10 mouse cellular contexts compared by ENCODE assay signal in the genomic region with DNA sequence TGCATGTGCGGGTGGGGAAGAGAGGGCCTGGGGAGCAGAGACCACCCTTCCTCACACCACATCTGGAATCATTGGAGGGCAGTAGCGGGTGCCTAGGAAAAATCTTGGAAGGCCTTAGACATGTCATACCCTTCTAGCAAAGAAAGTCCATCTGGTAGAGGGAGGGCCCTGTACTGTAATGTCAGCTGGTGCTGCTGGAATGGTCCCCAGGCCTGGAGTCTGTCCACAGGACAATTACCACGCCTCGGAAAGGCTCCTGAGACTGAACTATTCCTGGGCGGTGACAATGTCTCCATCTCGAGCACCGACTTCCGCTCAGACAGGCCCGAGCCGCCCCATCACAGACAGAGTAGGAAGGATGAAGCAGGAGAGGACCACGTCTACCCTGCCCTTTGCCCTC.
DNase-seq lines count a peak whose midpoint lies in the region; ATAC-seq and TF ChIP-seq lines count a peak whose summit lies in the region.
"Had no signal": no experiment of that assay in that cellular context is flagged by ENCODE, and none has a peak within 500 bp of the region (broad histone marks: within the 10 kb centered on the region; RNA-seq: fewer than 3 reads in every experiment).

No protein-coding gene starts in this region.

- H3K4me3 ChIP-seq in lung, postnatal 0 days (ENCODE audit: low read depth, low read length): no peak overlapping the region
- no peak overlapping the region for H3K4me3 ChIP-seq in lung, adult 2 months (replicated peaks; ENCODE audit: extremely low read depth, low read depth, low read length)
- H3K4me3 ChIP-seq in stomach, embryonic 16.5 days (replicated peaks; ENCODE audit: low read length): no peak overlapping the region
- H3K4me3 ChIP-seq: neural tube, embryonic 13.5 days had no signal

- peak; percentile 34; the same call in 1 of the 2 replicates for ATAC-seq in lung, postnatal 0 days
- no peak; the same call in 1 of the 2 replicates for ATAC-seq in stomach, embryonic 16.5 days (ENCODE audit: insufficient read depth, low FRiP score)

- H3K4me1 ChIP-seq in lung, postnatal 0 days (ENCODE audit: insufficient read depth, low read depth, low read length): no peaks in the 10 kb centered on the region
- H3K4me1 ChIP-seq in lung, adult 2 months (ENCODE audit: control insufficient read depth, insufficient read depth, low read length): no peaks in the 10 kb centered on the region
- H3K4me1 ChIP-seq in stomach, embryonic 16.5 days (ENCODE audit: control insufficient read depth, insufficient read depth, low read length): no peaks in the 10 kb centered on the region
- H3K4me1 ChIP-seq: megakaryocyte, embryonic 14.5 days had no signal

- peak; percentile 36 for DNase-seq in adrenal gland, postnatal 10 days
- DNase-seq in adrenal gland, postnatal 36 days: no peak
- no peak for DNase-seq in lung, postnatal 0 days (ENCODE audit: low spot score)
- DNase-seq in lung, adult 2 months: no peak
- peak; percentile 80 for DNase-seq in heart, adult 8-10 months (ENCODE audit: low spot score)
- DNase-seq in frontal cortex, postnatal 25 days (ENCODE audit: low spot score in 2 of 2): no peak
- DNase-seq in spleen, postnatal 14 days (ENCODE audit: low spot score in 2 of 2): no peak

- peaks cover 6% of the 10 kb centered on the region; the same call in 1 of the 2 replicates for H3K36me3 ChIP-seq in lung, postnatal 0 days (ENCODE audit: insufficient read depth, low read length)
- no peaks in the 10 kb centered on the region for H3K36me3 ChIP-seq in stomach, embryonic 16.5 days (ENCODE audit: control insufficient read depth, insufficient read depth, low read length)

- no peak for TF ChIP-seq EP300 in lung, postnatal 0 days (IDR thresholded peaks at IDR 0.05)

- no peak overlapping the region for H3K4me2 ChIP-seq in lung, postnatal 0 days (replicated peaks; ENCODE audit: low read depth, low read length)
- H3K4me2 ChIP-seq in stomach, embryonic 16.5 days (ENCODE audit: low read depth, low read length): no peak overlapping the region
- H3K4me2 ChIP-seq: neural tube, embryonic 13.5 days had no signal

- no peak for TF ChIP-seq CTCF in lung, postnatal 0 days (IDR thresholded peaks at IDR 0.05)
- no peak for TF ChIP-seq CTCF in lung, adult 2 months (IDR thresholded peaks at IDR 0.05; ENCODE audit: insufficient read depth, low read length)

- 80% methylated on average over 11 of the region's 11 CpGs for WGBS in lung, postnatal 0 days
- WGBS in lung, adult 2 months: 75% methylated on average over 11 of the region's 11 CpGs
- 86% methylated on average over 11 of the region's 11 CpGs for WGBS in stomach, embryonic 16.5 days

- no peak for TF ChIP-seq POLR2A in lung, adult 2 months (IDR thresholded peaks at IDR 0.05; ENCODE audit: borderline replicate concordance, extremely low read depth, low read depth, low read length)

- H3K27me3 ChIP-seq in lung, postnatal 0 days (replicated peaks; ENCODE audit: insufficient read depth, low read length): no peaks in the 10 kb centered on the region
- no peaks in the 10 kb centered on the region for H3K27me3 ChIP-seq in stomach, embryonic 16.5 days (ENCODE audit: control insufficient read depth, insufficient read depth, low read length)
- H3K27me3 ChIP-seq: neural tube, embryonic 13.5 days had no signal

- H3K27ac ChIP-seq in lung, postnatal 0 days (ENCODE audit: low read length): no peak overlapping the region
- peak overlapping the region; percentile 45 for H3K27ac ChIP-seq in stomach, embryonic 16.5 days (ENCODE audit: low read length)
- H3K27ac ChIP-seq: neural tube, embryonic 13.5 days had no signal

- H3K9ac ChIP-seq in lung, postnatal 0 days (replicated peaks; ENCODE audit: low read depth): no peak overlapping the region
- no peak overlapping the region for H3K9ac ChIP-seq in stomach, embryonic 16.5 days (ENCODE audit: low read length)
- H3K9ac ChIP-seq: neural tube, embryonic 13.5 days had no signal

- H3K9me3 ChIP-seq in lung, postnatal 0 days (ENCODE audit: low read length): no peaks in the 10 kb centered on the region
- H3K9me3 ChIP-seq in stomach, embryonic 16.5 days (replicated peaks; ENCODE audit: control insufficient read depth, low read length): no peaks in the 10 kb centered on the region
- H3K9me3 ChIP-seq: neural tube, embryonic 13.5 days had no signal

Comparison
In these comparisons a context has a peak if more than half of its experiments do, and no peak if none do; other contexts are left out.
1. DNase-seq: peak in adrenal gland, postnatal 10 days (single experiment) and heart, adult 8-10 months (single experiment); none in adrenal gland, postnatal 36 days (0 of 2), lung, postnatal 0 days (single experiment), lung, adult 2 months (single experiment), frontal cortex, postnatal 25 days (0 of 2) and spleen, postnatal 14 days (0 of 2).